Mouse (Mus musculus) forebrain, embryonic 15.5 days (tissue): ENCODE measurements around the gene Elovl5. TPM values are rescaled to one million over a fixed set of nuclear protein-coding genes. Genes with fewer than 3 reads are reported as not detected.

Experiments used
- ATAC-seq: fragments of 200-750 bp; cut with Nextera tagmentation; replicated peaks from 2 replicates; pipeline ENCODE4 v1.8.0; 2017; ENCODE audit warnings: mild to moderate bottlenecking, moderate TSS enrichment, moderate library complexity
- H3K27ac ChIP-seq: fragments of 300-500 bp; sonication (generic); replicated peaks from 2 replicates; pipeline ENCODE4 v1.5.1; 2015; ENCODE audit warnings: mild to moderate bottlenecking, inconsistent platforms
- H3K27me3 ChIP-seq: fragments of 300-500 bp; sonication (generic); 2 replicates; pipeline ENCODE4 v1.6.1; 2015; ENCODE audit warnings: inconsistent platforms
- H3K36me3 ChIP-seq: fragments of 300-500 bp; sonication (generic); 2 replicates; pipeline ENCODE4 v1.6.1; 2015; ENCODE audit warnings: mild to moderate bottlenecking, inconsistent platforms
- H3K4me1 ChIP-seq: fragments of 300-500 bp; sonication (generic); 2 replicates; pipeline ENCODE4 v1.6.1; 2015; ENCODE audit warnings: inconsistent platforms
- H3K4me2 ChIP-seq: fragments of 300-500 bp; sonication (generic); replicated peaks from 2 replicates; pipeline ENCODE4 v1.6.1; 2015; ENCODE audit warnings: mild to moderate bottlenecking, inconsistent platforms
- H3K4me3 ChIP-seq: fragments of 300-500 bp; sonication (generic); 2 replicates; pipeline ENCODE4 v1.5.1; 2015; ENCODE audit warnings: mild to moderate bottlenecking, inconsistent platforms
- H3K9ac ChIP-seq: fragments of 300-500 bp; sonication (generic); replicated peaks from 2 replicates; pipeline ENCODE4 v1.6.1; 2015; ENCODE audit warnings: mild to moderate bottlenecking, inconsistent platforms
- H3K9me3 ChIP-seq: fragments of 300-500 bp; sonication (generic); 2 replicates; pipeline ENCODE4 v1.6.1; 2016; ENCODE audit warnings: inconsistent platforms
- WGBS: fragments of 180-500 bp; shearing (Covaris S2); methylation state at CpG from one replicate; pipeline ENCODE4 v1.1.7; 2015; ENCODE audit warnings: mixed read lengths; 5-methylcytosine and 5-hydroxymethylcytosine counted together
- polyA plus RNA-seq: library from polyadenylated mRNA; unstranded; fragments of >200 nt; fragmentation: Nextera tagmentation; extraction: Ambion mirVana; gene quantifications from 2 replicates; pipeline ENCODE4 v1.2.1, GENCODE M21; 2015

Elovl5 gene
- polyA plus RNA-seq, 1 experiment from 2014 or later, result 66.3 TPM

GRCm38 (mm10) chr9:78010187-78010586 is 93.0 kb downstream of the Elovl5 start:
- no peak overlapping the region for H3K4me3 ChIP-seq
- H3K27me3 ChIP-seq, result no peaks in the 10 kb centered on the region
- ATAC-seq, result no peak
- no peak overlapping the region for H3K4me2 ChIP-seq
- 92% methylated on average over 5 of the region's 5 CpGs for WGBS
- no peaks in the 10 kb centered on the region for H3K9me3 ChIP-seq
- H3K9ac ChIP-seq, result no peak overlapping the region
- H3K4me1 ChIP-seq, result 0 out of 2 replicates have a peak, but pooled peaks cover 2% of the 10 kb centered on the region
- no peaks in the 10 kb centered on the region for H3K36me3 ChIP-seq
- H3K27ac ChIP-seq, result no peak overlapping the region

DNA sequence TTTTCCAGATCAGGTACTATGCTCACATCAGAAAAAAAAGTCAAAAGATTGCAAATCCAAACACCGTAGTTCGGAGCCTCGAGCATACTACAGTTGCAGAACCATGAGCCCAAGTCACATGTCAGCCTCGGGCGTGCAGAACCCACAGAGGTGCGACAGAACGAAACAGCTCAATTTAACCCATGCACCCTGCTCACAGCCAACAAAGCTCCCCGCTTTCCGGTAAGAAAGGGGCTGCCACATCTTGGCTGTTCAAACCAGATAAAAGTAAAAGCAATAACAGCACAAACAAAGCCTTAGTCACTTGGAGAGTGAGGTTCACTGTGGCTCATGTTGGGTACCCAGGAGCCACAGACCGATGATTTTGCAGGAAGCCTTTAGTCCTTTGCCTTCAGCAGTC is 93.5 kb downstream of the Elovl5 start:
- Histone ChIP-seq H3K4me2 (no peak overlapping the region), H3K4me1 (0 out of 2 replicates have a peak, but pooled peaks cover 2% of the 10 kb centered on the region), H3K4me3 (no peak overlapping the region), H3K27ac (no peak overlapping the region), H3K9ac (no peak overlapping the region), H3K36me3 (no peaks in the 10 kb centered on the region), H3K27me3 (no peaks in the 10 kb centered on the region), H3K9me3 (no peaks in the 10 kb centered on the region)
- 87% methylated on average over 10 of the region's 10 CpGs for WGBS
- ATAC-seq, result no peak

DNA sequence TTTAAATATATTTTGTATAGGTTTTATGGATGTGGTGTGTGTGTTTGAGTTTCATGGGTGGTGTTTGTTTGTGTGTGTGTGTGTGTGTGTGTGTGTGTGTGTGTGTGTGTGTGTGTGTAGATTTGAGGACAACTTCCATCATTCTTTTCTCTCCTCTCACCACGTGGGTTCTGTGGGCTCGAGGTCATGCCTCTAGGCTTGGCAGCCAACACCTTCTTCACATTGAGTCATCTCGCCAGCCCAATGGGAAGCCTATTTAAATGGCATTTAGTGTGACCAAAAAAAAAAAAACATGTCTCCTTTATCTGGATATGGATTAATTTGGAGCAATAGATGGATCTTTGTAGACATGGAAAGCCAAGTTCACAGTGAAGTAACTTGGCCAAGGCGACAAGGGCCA is 94.9 kb downstream of the Elovl5 start:
- H3K9ac ChIP-seq, result no peak overlapping the region
- H3K27me3 ChIP-seq, result no peaks in the 10 kb centered on the region
- H3K27ac ChIP-seq, result no peak overlapping the region
- 86% methylated on average over 4 of the region's 4 CpGs for WGBS
- no peak for ATAC-seq
- no peak overlapping the region for H3K4me3 ChIP-seq
- no peaks in the 10 kb centered on the region for H3K36me3 ChIP-seq
- H3K4me2 ChIP-seq, result no peak overlapping the region
- no peaks in the 10 kb centered on the region for H3K9me3 ChIP-seq
- H3K4me1 ChIP-seq, result no peaks in the 10 kb centered on the region

- 90% methylated on average over 5 of the region's 5 CpGs for WGBS
- Histone ChIP-seq H3K9ac (no peak overlapping the region), H3K27ac (no peak overlapping the region), H3K4me1 (no peaks in the 10 kb centered on the region), H3K27me3 (no peaks in the 10 kb centered on the region), H3K9me3 (no peaks in the 10 kb centered on the region), H3K36me3 (no peaks in the 10 kb centered on the region), H3K4me2 (no peak overlapping the region), H3K4me3 (no peak overlapping the region)
- ATAC-seq, result no peak
Measured at GRCm38 (mm10) chr9:78012681-78013080, 95.5 kb downstream of the Elovl5 start.

DNA sequence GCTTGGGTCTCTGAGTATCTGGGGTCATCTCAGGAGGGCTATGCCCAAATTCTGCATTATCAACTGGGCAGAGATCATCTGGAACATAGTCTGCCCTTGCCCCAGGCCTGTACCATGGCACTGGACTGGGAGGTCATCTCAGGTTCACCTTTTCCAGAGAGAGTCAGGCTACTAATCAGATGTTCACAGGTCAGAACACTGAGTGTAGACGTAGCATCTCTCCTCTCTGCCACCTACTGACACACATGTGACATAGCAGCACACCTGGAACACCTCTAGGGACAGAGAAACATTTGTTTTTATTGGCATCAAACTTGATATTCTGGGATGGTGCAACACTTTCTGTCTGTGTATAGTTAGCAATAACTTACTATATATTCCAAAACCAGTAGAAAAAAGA is 96.6 kb downstream of the Elovl5 start:
- Histone ChIP-seq H3K4me3 (no peak overlapping the region), H3K27me3 (no peaks in the 10 kb centered on the region), H3K4me2 (no peak overlapping the region), H3K9me3 (no peaks in the 10 kb centered on the region), H3K36me3 (no peaks in the 10 kb centered on the region), H3K4me1 (no peaks in the 10 kb centered on the region), H3K9ac (no peak overlapping the region), H3K27ac (no peak overlapping the region)
- no peak for ATAC-seq
- WGBS, result 49% methylated on average over 1 of the region's 1 CpGs

GRCm38 (mm10) chr9:78015816-78016215 is 98.7 kb downstream of the Elovl5 start:
- no peak for ATAC-seq
- H3K9me3 ChIP-seq, result no peaks in the 10 kb centered on the region
- 90% methylated on average over 7 of the region's 7 CpGs for WGBS
- no peak overlapping the region for H3K27ac ChIP-seq
- H3K27me3 ChIP-seq, result no peaks in the 10 kb centered on the region
- no peaks in the 10 kb centered on the region for H3K4me1 ChIP-seq
- H3K36me3 ChIP-seq, result no peaks in the 10 kb centered on the region
- no peak overlapping the region for H3K9ac ChIP-seq
- H3K4me3 ChIP-seq, result no peak overlapping the region
- no peak overlapping the region for H3K4me2 ChIP-seq

DNA sequence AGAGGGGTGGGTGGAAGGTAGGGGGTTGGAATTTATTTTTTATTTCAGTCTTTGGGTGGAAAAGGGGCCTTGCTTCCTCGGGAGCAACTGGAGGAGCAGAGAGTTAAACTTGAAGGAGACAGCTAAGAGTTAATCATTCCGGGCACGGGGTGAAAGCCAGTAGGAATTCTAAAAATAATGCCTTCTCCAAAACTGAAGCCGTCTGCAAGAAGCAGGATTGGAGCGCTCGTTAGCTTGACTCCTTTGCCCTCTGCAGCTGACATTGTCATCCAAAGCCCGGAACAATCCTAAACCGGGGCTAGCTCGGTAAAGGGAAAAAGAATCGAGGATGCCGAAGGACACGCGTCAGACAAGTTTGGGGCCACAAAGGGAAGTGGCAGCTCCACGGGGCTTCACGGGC is 99.1 kb downstream of the Elovl5 start:
- H3K36me3 ChIP-seq, result no peaks in the 10 kb centered on the region
- no peak overlapping the region for H3K27ac ChIP-seq
- H3K4me1 ChIP-seq, result no peaks in the 10 kb centered on the region
- no peak overlapping the region for H3K4me2 ChIP-seq
- ATAC-seq, result no peak
- no peak overlapping the region for H3K9ac ChIP-seq
- WGBS, result 58% methylated on average over 15 of the region's 15 CpGs
- H3K9me3 ChIP-seq, result no peaks in the 10 kb centered on the region
- H3K27me3 ChIP-seq, result no peaks in the 10 kb centered on the region
- H3K4me3 ChIP-seq, result no peak overlapping the region

DNA sequence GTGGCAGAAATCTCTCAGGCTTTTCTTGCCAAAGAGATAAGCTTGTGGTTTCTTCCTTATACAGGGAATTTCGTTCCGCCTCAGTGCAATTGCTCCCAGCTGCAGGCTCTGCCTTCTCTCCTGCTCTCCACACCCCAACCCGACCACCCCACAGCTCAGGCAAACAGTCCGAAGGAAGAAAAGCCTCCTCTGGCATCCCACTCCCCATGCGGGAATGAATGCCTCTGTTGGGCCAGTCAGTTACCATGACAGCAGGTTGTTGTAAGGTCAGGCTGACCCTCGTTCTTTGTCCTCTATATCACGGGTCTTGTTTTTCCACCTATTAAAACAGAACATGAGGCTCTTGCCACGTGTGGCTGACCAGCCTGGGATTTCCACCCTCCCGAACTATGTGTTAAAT is 104.1 kb downstream of the Elovl5 start:
- H3K4me2 ChIP-seq, result no peak overlapping the region
- H3K4me1 ChIP-seq, result no peaks in the 10 kb centered on the region
- no peak for ATAC-seq
- H3K9me3 ChIP-seq, result no peaks in the 10 kb centered on the region
- WGBS, result 17% methylated on average over 9 of the region's 9 CpGs
- no peaks in the 10 kb centered on the region for H3K27me3 ChIP-seq
- no peak overlapping the region for H3K9ac ChIP-seq
- no peak overlapping the region for H3K27ac ChIP-seq
- no peak overlapping the region for H3K4me3 ChIP-seq
- no peaks in the 10 kb centered on the region for H3K36me3 ChIP-seq

DNA sequence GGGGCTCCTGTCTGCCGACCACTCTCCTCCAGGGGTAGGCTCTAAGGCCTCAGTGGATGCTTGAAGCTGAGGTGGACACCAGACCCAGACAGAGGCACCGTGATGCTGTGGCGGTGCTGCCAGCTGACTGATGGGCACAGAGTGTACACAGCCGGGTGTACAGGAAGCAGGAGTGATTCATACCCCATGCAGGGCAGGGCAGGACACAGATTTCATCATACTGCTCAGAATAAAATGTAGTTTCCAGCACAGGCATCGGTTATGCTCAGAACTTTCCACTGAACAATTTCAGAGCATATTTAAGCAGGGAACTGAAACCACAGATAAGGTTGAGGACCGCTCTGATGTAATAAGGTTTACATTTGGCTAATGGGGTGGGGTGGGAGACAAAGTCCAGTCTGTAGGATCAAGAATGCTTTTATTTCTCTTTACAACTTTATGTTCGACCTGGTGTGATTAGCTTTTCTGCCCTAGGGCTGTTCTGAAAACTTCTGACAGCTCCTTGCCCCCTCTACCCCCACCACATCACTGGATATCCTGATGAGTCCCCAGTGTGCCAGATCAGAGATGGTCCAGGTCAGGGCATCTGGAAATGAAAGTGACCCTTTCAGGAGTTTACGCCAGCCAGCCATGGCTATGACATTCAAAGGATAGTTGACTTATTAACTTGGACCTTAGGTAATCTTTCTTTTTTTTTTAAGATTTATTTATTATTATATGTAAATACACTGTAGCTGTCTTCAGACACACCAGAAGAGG is 105.2 kb downstream of the Elovl5 start:
- Histone ChIP-seq H3K9ac (no peak overlapping the region), H3K9me3 (no peaks in the 10 kb centered on the region), H3K27ac (no peak overlapping the region), H3K4me3 (no peak overlapping the region), H3K4me1 (no peaks in the 10 kb centered on the region), H3K4me2 (no peak overlapping the region), H3K36me3 (no peaks in the 10 kb centered on the region), H3K27me3 (no peaks in the 10 kb centered on the region)
- no peak for ATAC-seq
- WGBS, result 83% methylated on average over 8 of the region's 8 CpGs

GRCm38 (mm10) chr9:78024823-78025222 is 107.7 kb downstream of the Elovl5 start:
- no peaks in the 10 kb centered on the region for H3K27me3 ChIP-seq
- no peak overlapping the region for H3K4me3 ChIP-seq
- H3K4me1 ChIP-seq, result no peaks in the 10 kb centered on the region
- 26% methylated on average over 3 of the region's 3 CpGs for WGBS
- ATAC-seq, result peak; percentile 81
- no peaks in the 10 kb centered on the region for H3K9me3 ChIP-seq
- no peak overlapping the region for H3K27ac ChIP-seq
- no peaks in the 10 kb centered on the region for H3K36me3 ChIP-seq
- H3K4me2 ChIP-seq, result no peak overlapping the region
- no peak overlapping the region for H3K9ac ChIP-seq

DNA sequence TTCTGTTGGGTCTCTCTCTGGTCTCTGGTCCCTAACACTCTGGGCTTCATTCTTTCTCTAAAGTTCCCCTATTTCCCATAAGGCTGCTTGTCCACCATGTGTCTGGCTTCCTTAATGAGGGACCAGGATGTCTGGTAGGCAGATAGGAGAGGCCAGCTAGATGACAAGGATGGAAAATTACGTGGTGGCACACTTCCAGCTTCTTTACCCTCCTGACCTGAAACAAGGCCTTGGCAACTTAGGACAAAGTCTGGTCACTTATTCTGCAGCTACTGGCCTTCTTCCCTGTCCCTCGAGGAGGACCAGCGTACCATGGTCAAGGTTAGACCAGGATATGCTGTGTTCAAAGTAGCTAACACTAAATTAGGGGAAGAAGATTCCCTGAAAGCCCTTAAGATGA is 109.9 kb downstream of the Elovl5 start:
- WGBS, result 81% methylated on average over 3 of the region's 3 CpGs
- Histone ChIP-seq H3K27me3 (no peaks in the 10 kb centered on the region), H3K4me2 (no peak overlapping the region), H3K4me1 (no peaks in the 10 kb centered on the region), H3K4me3 (no peak overlapping the region), H3K9me3 (no peaks in the 10 kb centered on the region), H3K27ac (no peak overlapping the region), H3K9ac (no peak overlapping the region), H3K36me3 (no peaks in the 10 kb centered on the region)
- no peak for ATAC-seq

GRCm38 (mm10) chr9:78030835-78031456 is 113.8 kb downstream of the Elovl5 start:
- 91% methylated on average over 10 of the region's 10 CpGs for WGBS
- no peak overlapping the region for H3K4me2 ChIP-seq
- H3K27me3 ChIP-seq, result no peaks in the 10 kb centered on the region
- no peaks in the 10 kb centered on the region for H3K4me1 ChIP-seq
- ATAC-seq, result no peak
- no peak overlapping the region for H3K4me3 ChIP-seq
- H3K9ac ChIP-seq, result no peak overlapping the region
- no peaks in the 10 kb centered on the region for H3K36me3 ChIP-seq
- H3K9me3 ChIP-seq, result no peaks in the 10 kb centered on the region
- no peak overlapping the region for H3K27ac ChIP-seq

DNA sequence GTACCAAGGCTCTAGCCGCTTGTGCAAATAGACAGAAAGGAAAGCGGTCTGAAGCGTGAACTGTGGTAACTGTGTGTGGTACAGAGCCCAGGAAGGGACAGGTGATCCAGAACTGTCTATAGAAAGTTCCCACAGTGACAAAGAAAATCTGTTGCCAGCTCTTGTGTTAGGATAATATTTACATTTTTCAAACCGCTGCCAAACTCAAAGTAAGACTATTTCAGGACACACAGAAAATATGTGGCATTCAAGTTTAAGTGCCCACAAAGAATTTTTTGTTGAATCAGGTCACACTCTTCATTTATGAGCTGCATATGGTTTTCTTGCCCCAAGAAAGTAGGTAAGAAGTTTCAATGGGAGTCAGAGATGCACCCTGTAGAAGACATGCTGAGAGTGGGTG is 115.8 kb downstream of the Elovl5 start:
- Histone ChIP-seq H3K27ac (no peak overlapping the region), H3K36me3 (no peaks in the 10 kb centered on the region), H3K9ac (no peak overlapping the region), H3K9me3 (no peaks in the 10 kb centered on the region), H3K4me1 (no peaks in the 10 kb centered on the region), H3K4me3 (no peak overlapping the region), H3K27me3 (no peaks in the 10 kb centered on the region), H3K4me2 (no peak overlapping the region)
- 90% methylated on average over 4 of the region's 4 CpGs for WGBS
- no peak for ATAC-seq
